Mouse (Mus musculus) liver, adult 2 months (tissue): ENCODE results near the gene Wdr6. TPM values are rescaled to one million over a fixed set of nuclear protein-coding genes. Genes with fewer than 3 reads are reported as not detected.

Experiments used
- DNase-seq: peaks from one replicate; pipeline ENCODE4 v3.0.0-alpha.2; 2011; ENCODE audit warnings: low read depth, low spot score; ENCODE audit errors: extremely low read depth
- H3K27ac ChIP-seq: fragments of 200-500 bp; replicated peaks from 2 replicates; pipeline ENCODE4 v1.5.1; 2012; ENCODE audit warnings: low read depth, mild to moderate bottlenecking, control low read depth, inconsistent platforms, low read length; ENCODE audit not compliant: insufficient read depth
- H3K27me3 ChIP-seq: fragments of 200-500 bp; 2 replicates; pipeline ENCODE4 v1.6.1; 2012; ENCODE audit warnings: mild to moderate bottlenecking, moderate library complexity, low read length, inconsistent platforms; ENCODE audit not compliant: control insufficient read depth, insufficient read depth
- H3K36me3 ChIP-seq: fragments of 200-500 bp; 2 replicates; pipeline ENCODE4 v1.6.1; 2012; ENCODE audit warnings: low read length, inconsistent platforms; ENCODE audit not compliant: control insufficient read depth, insufficient read depth
- H3K4me1 ChIP-seq: fragments of 200-500 bp; 2 replicates; pipeline ENCODE4 v1.6.1; 2011; ENCODE audit warnings: low read length; ENCODE audit not compliant: control insufficient read depth, insufficient read depth
- H3K4me3 ChIP-seq: fragments of 200-500 bp; 2 replicates; pipeline ENCODE4 v1.5.1; 2011; ENCODE audit warnings: low read depth, mild to moderate bottlenecking, control low read depth, low read length, moderate library complexity; ENCODE audit not compliant: insufficient read depth
- H3K79me2 ChIP-seq: fragments of 200-500 bp; 2 replicates; pipeline ENCODE4 v1.6.1; 2012; ENCODE audit warnings: inconsistent platforms, mild to moderate bottlenecking, low read length, moderate library complexity; ENCODE audit not compliant: control insufficient read depth, insufficient read depth
- H3K9ac ChIP-seq: fragments of 200-500 bp; 2 replicates; pipeline ENCODE4 v1.6.1; 2012; ENCODE audit warnings: low read depth, mild to moderate bottlenecking, control low read depth, inconsistent platforms, low read length
- CTCF ChIP-seq: fragments of 200-500 bp; IDR thresholded peaks from 2 replicates; pipeline ENCODE4 v1.5.1; 2011; ENCODE audit warnings: low read depth, low read length, control low read depth
- POLR2A ChIP-seq: fragments of 200-500 bp; IDR thresholded peaks from 2 replicates; pipeline ENCODE4 v1.6.1; 2011; ENCODE audit warnings: low read length, control low read depth; ENCODE audit not compliant: insufficient read depth; ENCODE audit errors: extremely low read depth
- WGBS: fragments of 180-500 bp; shearing (Covaris S2); methylation state at CpG from one replicate; pipeline ENCODE4 v1.1.7; 2018; 5-methylcytosine and 5-hydroxymethylcytosine counted together
- polyA plus RNA-seq: library from polyadenylated mRNA; depleted of rRNA; stranded (reverse); fragments of >200 nt; gene quantifications from 2 replicates; pipeline ENCODE4 v1.2.3, GENCODE M21; 2012
- total RNA-seq: library from RNA; depleted of rRNA; stranded (reverse); fragments of >200 nt; gene quantifications from 2 replicates; pipeline ENCODE4 v1.2.3, GENCODE M21; 2014

The Wdr6 gene
- total and polyA plus RNA-seq, 2 experiments, result 6.4 to 14.8 TPM

DNA sequence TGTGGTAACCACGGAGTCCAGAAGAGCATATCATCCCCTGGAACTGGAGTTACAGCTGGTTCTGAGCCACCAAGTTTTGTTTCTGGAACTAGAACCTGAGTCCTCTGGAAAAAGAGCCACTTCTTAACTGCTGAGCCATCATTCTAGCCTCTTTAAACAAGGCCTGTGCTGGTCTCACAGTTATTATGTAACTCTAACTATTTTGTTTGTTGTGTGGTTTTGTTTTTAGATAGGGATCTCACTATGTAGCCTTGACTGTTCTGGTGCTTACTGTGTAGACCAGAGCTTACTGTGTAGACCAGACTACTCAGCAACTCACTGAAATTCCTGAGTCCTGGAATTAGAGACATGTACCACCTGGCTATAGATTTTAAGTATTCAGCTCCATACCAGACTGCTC, 31.7 kb downstream of the Wdr6 start:
- H3K79me2 ChIP-seq, result no peaks in the 10 kb centered on the region; the same call in 1 of the 2 replicates
- H3K4me3 ChIP-seq, result no peak overlapping the region
- H3K27ac ChIP-seq, result peak overlapping the region; percentile 99
- no peak for TF ChIP-seq POLR2A
- TF ChIP-seq CTCF, result no peak
- peaks cover 59% of the 10 kb centered on the region for H3K36me3 ChIP-seq
- DNase-seq, result peak; percentile 66
- H3K4me1 ChIP-seq, result peaks cover 14% of the 10 kb centered on the region
- WGBS, result 23% methylated on average over 1 of the region's 1 CpGs
- no peaks in the 10 kb centered on the region for H3K27me3 ChIP-seq
- H3K9ac ChIP-seq, result no peak overlapping the region

DNA sequence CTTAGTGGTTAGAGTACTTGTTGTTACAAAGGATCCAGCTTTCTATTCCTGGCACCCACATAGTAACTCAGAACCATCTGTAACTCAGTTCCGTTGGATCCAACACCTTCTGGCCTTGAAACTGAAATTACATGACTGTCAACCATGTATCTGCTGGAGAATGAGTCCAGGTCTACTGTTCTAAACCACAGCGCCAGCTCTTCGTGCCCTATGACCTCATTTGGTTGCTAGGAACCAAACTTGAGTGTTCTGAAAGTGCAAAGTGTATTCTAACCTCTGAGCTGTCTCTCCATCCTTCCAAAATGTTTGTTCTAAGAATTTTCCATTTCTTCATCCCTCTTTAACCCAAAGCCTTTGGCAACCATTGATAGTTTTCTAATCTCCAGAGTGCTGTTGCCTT, 32.6 kb downstream of the Wdr6 start:
- Histone ChIP-seq H3K9ac (no peak overlapping the region), H3K36me3 (peaks cover 64% of the 10 kb centered on the region), H3K79me2 (no peaks in the 10 kb centered on the region; the same call in 1 of the 2 replicates), H3K4me1 (peaks cover 11% of the 10 kb centered on the region), H3K4me3 (no peak overlapping the region), H3K27me3 (no peaks in the 10 kb centered on the region), H3K27ac (peak overlapping the region; percentile 31)
- no peak for TF ChIP-seq POLR2A
- TF ChIP-seq CTCF, result no peak
- DNase-seq, result peak; percentile 72
- WGBS, result 19% methylated on average over 3 of the region's 3 CpGs

GRCm38 (mm10) chr9:108540846-108541245, 37.7 kb downstream of the Wdr6 start:
- Histone ChIP-seq H3K27me3 (no peaks in the 10 kb centered on the region), H3K4me3 (no peak overlapping the region), H3K79me2 (no peaks in the 10 kb centered on the region; the same call in 1 of the 2 replicates), H3K27ac (no peak overlapping the region), H3K36me3 (peaks cover 67% of the 10 kb centered on the region), H3K4me1 (peaks cover 5% of the 10 kb centered on the region; the same call in 1 of the 2 replicates), H3K9ac (no peak overlapping the region)
- TF ChIP-seq CTCF (no peak), POLR2A (no peak)
- DNase-seq, result no peak

GRCm38 (mm10) chr9:108531496-108531895, 47.0 kb downstream of the Wdr6 start:
- Histone ChIP-seq H3K79me2 (peaks cover 7% of the 10 kb centered on the region; the same call in 1 of the 2 replicates), H3K36me3 (peaks cover 55% of the 10 kb centered on the region), H3K4me1 (no peaks in the 10 kb centered on the region; the same call in 1 of the 2 replicates), H3K9ac (no peak overlapping the region), H3K27me3 (no peaks in the 10 kb centered on the region), H3K27ac (no peak overlapping the region), H3K4me3 (no peak overlapping the region)
- 92% methylated on average over 1 of the region's 1 CpGs for WGBS
- no peak for DNase-seq
- TF ChIP-seq POLR2A, result no peak
- TF ChIP-seq CTCF, result no peak

DNA sequence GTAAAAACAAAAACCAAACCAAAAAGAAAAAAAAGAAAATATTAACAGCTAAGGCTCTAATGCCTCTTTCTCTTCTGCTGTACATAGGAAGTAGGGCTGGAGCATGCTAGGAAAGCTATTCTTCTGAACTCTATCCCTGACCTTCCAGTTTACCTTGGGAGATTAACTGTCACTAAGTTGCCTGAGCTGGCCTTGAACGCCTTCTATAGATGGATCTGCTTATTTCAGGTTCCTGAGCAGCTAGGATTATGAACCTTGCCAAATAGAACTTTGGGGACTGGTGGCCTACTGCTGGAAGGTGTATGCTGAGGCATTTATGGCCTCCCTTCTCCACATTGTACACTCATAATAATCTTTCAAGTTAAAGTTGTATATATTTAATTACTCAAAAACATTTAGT, 47.6 kb downstream of the Wdr6 start:
- peaks cover 8% of the 10 kb centered on the region; the same call in 1 of the 2 replicates for H3K79me2 ChIP-seq
- H3K4me1 ChIP-seq, result no peaks in the 10 kb centered on the region; the same call in 1 of the 2 replicates
- no peaks in the 10 kb centered on the region for H3K27me3 ChIP-seq
- TF ChIP-seq POLR2A (no peak), CTCF (no peak)
- WGBS, result 77% methylated on average over 1 of the region's 1 CpGs
- H3K9ac ChIP-seq, result no peak overlapping the region
- H3K4me3 ChIP-seq, result no peak overlapping the region
- DNase-seq, result no peak
- peaks cover 52% of the 10 kb centered on the region for H3K36me3 ChIP-seq
- H3K27ac ChIP-seq, result no peak overlapping the region

DNA sequence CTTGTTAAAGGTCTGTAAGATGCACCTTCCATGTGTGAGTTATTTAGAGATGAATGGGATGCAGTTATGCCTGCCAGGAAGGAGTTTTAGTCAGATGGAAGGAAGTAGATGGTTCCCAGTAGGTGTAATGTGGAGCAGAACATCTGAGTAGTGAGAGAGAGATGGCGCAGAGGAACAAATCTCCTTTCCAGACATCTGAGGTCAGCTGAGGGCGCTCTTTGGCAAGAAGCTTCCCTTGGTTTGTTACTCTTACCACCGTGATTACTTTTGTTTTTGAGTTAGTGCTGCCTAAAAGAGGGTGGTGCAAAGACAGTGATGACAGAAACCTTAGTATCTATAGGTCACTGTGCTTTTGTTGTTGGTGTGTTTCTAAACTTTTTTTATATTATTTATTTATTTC, 53.1 kb downstream of the Wdr6 start:
- no peak overlapping the region for H3K4me3 ChIP-seq
- H3K27ac ChIP-seq, result no peak overlapping the region
- peaks cover 22% of the 10 kb centered on the region; the same call in 1 of the 2 replicates for H3K79me2 ChIP-seq
- H3K9ac ChIP-seq, result no peak overlapping the region
- no peak for DNase-seq
- no peaks in the 10 kb centered on the region for H3K27me3 ChIP-seq
- peaks cover 26% of the 10 kb centered on the region for H3K36me3 ChIP-seq
- 45% methylated on average over 3 of the region's 3 CpGs for WGBS
- no peak for TF ChIP-seq POLR2A
- TF ChIP-seq CTCF, result no peak
- H3K4me1 ChIP-seq, result peaks cover 4% of the 10 kb centered on the region; the same call in 1 of the 2 replicates
